Mouse (Mus musculus) CD4-positive helper T cell, adult 2 months (primary cell): ENCODE measurements around the gene Gm17428.
A peak's percentile ranks its signal among the peaks of the same experiment; 100 is the strongest.

Experiments
- DNase-seq: peaks from one replicate; pipeline ENCODE4 v3.0.0-alpha.2; 2012; ENCODE audit warnings: low read depth, missing footprints, low spot score

Gene Gm17428

DNA sequence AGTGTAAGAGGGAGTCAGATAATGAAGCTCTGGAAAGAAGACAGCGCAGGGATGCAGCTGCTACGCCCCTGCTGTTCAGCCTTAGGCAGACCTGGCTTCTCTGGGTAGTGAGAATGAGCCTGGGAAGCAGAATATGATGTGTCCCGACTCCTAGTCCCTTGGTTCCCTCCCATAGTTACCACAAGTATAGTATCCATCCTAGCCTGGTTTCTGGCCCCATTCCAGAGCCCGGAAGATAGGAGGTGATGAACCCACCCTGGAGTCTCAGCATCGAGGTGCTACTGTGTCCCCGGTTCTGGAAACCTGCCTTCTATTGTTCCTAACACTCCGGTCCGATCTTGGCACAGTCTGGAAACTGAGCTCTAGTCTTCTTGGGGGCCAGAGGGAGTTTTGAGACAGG lies 31.7 kb downstream of the Gm17428 start:
- no peak for DNase-seq

- DNase-seq = peak; percentile 26
Observed at GRCm38 (mm10) chr14:55011116-55011515, 34.4 kb downstream of the Gm17428 start.

- DNase-seq = no peak
Observed at GRCm38 (mm10) chr14:55014591-55014990, 37.9 kb downstream of the Gm17428 start.

DNA sequence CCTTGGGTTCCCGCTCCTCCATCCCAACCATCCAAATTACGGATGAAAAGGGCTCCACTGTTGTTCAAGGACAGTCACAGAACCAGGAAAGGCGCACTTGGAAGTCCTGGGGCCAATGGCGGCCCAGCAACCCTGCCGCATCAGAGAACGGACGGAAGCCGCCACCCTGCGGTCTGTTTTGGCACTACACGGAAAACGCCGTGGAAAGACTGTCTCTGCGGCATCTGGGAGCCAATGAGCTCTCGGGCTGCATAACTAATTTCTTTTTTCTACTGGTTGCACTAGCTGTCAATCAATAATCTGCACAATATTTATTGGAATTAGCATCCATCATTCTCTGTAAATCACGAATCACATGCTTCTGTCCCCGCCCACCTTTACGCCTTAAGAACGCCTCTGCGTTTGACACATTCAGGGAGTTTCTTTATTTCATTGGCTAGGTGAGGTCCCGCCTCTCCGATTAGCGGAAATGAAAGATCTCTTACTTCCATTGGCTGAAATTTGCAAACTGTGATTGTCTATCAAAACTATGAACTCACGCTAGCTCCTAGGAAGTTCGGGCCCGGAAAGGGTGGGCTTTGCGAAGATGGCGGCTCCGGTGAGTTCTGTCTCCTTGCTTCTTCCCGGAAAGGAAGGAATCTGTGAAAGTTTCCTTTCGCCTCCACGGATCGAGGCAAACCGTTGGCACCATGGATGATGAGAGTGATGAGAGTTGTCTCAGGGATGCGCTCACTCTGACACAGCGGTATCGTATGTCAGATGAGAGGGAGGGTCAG lies 38.4 kb downstream of the Gm17428 start, which contains the start of gene Ngdn:
Gene Ngdn, plus strand, starts transcription at position 464 of the 776 bp plus-strand sequence.
- peak; percentile 99 for DNase-seq

DNA sequence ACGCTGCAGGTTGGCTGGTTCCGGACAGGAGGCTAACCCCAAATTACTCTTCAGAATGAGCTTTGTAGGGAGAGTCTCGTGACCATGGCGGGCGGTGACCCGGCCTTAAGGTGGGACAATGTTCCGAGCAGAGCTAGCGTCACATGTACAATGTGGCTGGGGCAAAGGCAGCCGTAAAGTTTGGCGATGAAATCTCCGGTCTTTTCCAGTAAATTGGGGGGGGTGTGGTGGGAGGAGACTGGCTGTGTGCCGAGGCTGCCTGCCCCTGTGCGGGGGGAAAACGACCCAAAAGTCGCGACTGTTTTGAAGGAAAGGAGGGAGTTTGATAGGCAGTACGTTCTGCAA lies 39.0 kb downstream of the Gm17428 start:
- no peak for DNase-seq

- DNase-seq = no peak
Observed at GRCm38 (mm10) chr14:55016876-55017275, 40.1 kb downstream of the Gm17428 start.

- DNase-seq = no peak
Observed at GRCm38 (mm10) chr14:55020394-55020793, 43.7 kb downstream of the Gm17428 start.

DNA sequence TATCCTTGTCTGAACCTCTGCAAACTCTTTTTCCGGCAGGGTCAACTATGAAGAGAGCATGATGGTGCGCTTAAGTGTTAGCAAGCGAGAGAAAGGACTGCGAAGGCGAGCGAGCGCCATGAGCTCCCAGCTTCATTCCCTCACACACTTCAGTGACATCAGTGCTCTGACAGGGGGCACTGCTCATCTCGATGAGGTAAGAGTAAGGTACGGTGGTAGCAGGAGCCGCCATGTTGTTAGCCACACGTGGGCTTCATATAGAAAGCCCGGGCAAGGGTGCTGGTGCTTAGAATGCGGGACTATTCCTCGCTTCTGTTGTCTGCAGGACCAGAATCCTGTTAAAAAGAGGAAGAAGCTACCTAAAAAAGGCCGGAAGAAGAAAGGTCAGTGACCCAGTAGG lies 46.3 kb downstream of the Gm17428 start:
- no peak for DNase-seq

GRCm38 (mm10) chr14:55024236-55024635 lies 47.5 kb downstream of the Gm17428 start:
- peak; percentile 56 for DNase-seq

DNA sequence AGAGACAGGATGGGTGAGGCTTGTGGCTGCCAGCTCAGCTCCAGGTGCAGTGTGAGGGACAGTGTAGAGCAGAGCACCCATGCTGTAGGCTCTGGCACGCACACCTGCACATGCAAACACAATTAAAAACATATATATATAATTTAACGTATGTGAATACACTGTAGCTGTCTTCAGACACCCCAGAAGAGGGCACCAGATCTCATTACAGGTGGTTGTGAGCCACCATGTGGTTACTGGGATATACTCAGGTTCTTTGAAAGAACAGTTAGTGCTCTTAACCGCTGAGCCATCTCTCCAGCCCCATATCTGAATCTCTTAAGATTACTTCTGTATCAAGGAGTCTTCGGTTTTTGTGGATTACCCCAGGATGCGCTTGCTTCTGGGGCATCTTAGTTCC lies 48.8 kb downstream of the Gm17428 start:
- peak; percentile 26 for DNase-seq
